Mouse (Mus musculus) embryonic facial prominence, embryonic 11.5 days (tissue): ENCODE measurements at regions not wholly inside any gene's neighbourhood (a gene's known extent, or its start where the extent isn't known, plus 50 kb on each side); places are given as distances from the start of the nearest gene placed in this dataset.

Experiments used
- ATAC-seq: fragments of 200-750 bp; cut with Nextera tagmentation; replicated peaks from 2 replicates; pipeline ENCODE4 v1.8.0; 2017; ENCODE audit warnings: low read depth; ENCODE audit not compliant: insufficient number of reproducible peaks, low FRiP score, low TSS enrichment
- DNase-seq: peaks from one replicate; pipeline ENCODE4 v3.0.0-alpha.2; 2015; ENCODE audit warnings: low spot score
- H3K27ac ChIP-seq: fragments of 300-500 bp; sonication (generic); replicated peaks from 2 replicates; pipeline ENCODE4 v1.5.1; 2014; ENCODE audit warnings: mild to moderate bottlenecking, low read depth, low read length, control low read depth
- H3K27me3 ChIP-seq: fragments of 300-500 bp; sonication (generic); 2 replicates; pipeline ENCODE4 v1.6.1; 2014; ENCODE audit warnings: mild to moderate bottlenecking, low read length, moderate library complexity, mixed read lengths; ENCODE audit not compliant: control insufficient read depth, insufficient read depth
- H3K36me3 ChIP-seq: fragments of 300-500 bp; sonication (generic); replicated peaks from 2 replicates; pipeline ENCODE4 v1.6.1; 2014; ENCODE audit warnings: low read depth, mild to moderate bottlenecking, low read length, moderate library complexity, mixed read lengths; ENCODE audit not compliant: control insufficient read depth, insufficient read depth
- H3K4me1 ChIP-seq: fragments of 300-500 bp; sonication (generic); 2 replicates; pipeline ENCODE4 v1.6.1; 2014; ENCODE audit warnings: low read length, mixed read lengths; ENCODE audit not compliant: control insufficient read depth, insufficient read depth
- H3K4me2 ChIP-seq: fragments of 300-500 bp; sonication (generic); 2 replicates; pipeline ENCODE4 v1.6.1; 2014; ENCODE audit warnings: low read depth, mild to moderate bottlenecking, control low read depth, low read length, moderate library complexity
- H3K4me3 ChIP-seq: fragments of 300-500 bp; sonication (generic); 2 replicates; pipeline ENCODE4 v1.5.1; 2014; ENCODE audit warnings: low read depth, low read length, control low read depth
- H3K9ac ChIP-seq: fragments of 300-500 bp; sonication (generic); replicated peaks from 2 replicates; pipeline ENCODE4 v1.6.1; 2014; ENCODE audit warnings: mild to moderate bottlenecking, control low read depth, low read length
- H3K9me3 ChIP-seq: fragments of 300-500 bp; sonication (generic); replicated peaks from 2 replicates; pipeline ENCODE4 v1.6.1; 2016; ENCODE audit warnings: mild to moderate bottlenecking, low read length, inconsistent platforms, mixed read lengths; ENCODE audit not compliant: control insufficient read depth
- WGBS: fragments of 180-500 bp; shearing (Covaris S2); extraction: QIAGEN DNeasy Blood & Tissue Kit; methylation state at CpG from one replicate; pipeline ENCODE4 v1.1.7; 2014; 5-methylcytosine and 5-hydroxymethylcytosine counted together

DNA sequence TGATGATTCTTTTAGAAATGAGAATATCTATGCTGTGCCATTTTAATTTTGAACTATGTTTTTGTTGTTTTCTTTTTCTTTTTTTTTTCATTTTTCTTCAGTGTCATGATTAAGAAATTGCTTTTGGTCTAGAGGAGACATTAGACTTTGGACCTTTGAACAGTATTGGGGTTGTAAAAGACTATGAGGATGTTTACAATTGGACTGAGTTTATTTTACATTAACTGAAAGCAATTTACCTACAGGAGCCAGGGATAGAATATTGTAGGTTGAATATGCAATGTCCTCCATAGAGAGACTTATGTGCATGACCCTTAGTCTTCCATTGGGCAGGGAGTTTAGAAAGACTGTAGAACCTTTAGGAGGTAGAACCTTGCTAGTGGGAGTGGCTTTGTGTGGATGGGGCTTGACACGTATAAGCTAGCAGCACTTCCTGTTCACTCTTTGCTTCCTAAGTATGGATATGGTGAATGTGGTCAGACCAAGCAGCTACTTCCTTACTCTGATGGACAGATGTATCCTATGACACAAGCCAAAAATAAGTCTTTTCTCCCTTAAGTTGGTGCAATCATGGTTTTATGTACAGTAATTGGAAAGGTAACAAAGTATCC, 516.5 kb downstream of the 1190002N15Rik start:
- Histone ChIP-seq H3K27me3 (no peaks in the 10 kb centered on the region), H3K9me3 (no peaks in the 10 kb centered on the region), H3K4me3 (no peak overlapping the region), H3K4me2 (no peak overlapping the region), H3K9ac (no peak overlapping the region), H3K36me3 (no peaks in the 10 kb centered on the region), H3K4me1 (no peaks in the 10 kb centered on the region), H3K27ac (no peak overlapping the region)
- no peak for ATAC-seq
- DNase-seq, result no peak
- WGBS, result 78% methylated on average over 1 of the region's 1 CpGs

- no peak overlapping the region for H3K27ac ChIP-seq
- no peak for DNase-seq
- H3K4me1 ChIP-seq, result no peaks in the 10 kb centered on the region
- H3K27me3 ChIP-seq, result no peaks in the 10 kb centered on the region
- no peaks in the 10 kb centered on the region for H3K36me3 ChIP-seq
- no peaks in the 10 kb centered on the region for H3K9me3 ChIP-seq
- no peak overlapping the region for H3K9ac ChIP-seq
- no peak overlapping the region for H3K4me2 ChIP-seq
- ATAC-seq, result no peak
- no peak overlapping the region for H3K4me3 ChIP-seq
These were observed 521.0 kb downstream of the 1190002N15Rik start for GRCm38 (mm10) chr9:94016747-94017487.

DNA sequence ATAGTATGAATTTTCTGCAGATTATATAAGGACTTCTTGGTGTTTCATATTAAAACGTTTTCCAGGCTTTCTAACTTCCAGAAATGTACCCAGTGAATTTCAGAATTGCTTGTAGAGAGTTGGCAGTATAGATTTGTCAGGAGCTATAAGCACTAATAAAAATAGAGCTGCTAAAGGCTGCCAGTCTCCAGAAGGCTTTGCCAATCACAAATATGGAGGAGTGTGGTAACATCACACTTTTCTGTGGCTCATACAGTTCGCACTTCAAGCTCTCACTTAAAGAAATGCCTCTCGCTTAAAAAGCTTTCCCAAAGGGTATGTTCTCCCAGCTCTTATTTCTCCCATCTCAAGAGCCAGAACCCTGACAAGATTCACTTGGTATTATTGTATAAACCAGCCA, 545.7 kb downstream of the 1190002N15Rik start:
- Histone ChIP-seq H3K36me3 (no peaks in the 10 kb centered on the region), H3K4me3 (no peak overlapping the region), H3K4me2 (no peak overlapping the region), H3K4me1 (no peaks in the 10 kb centered on the region), H3K27ac (no peak overlapping the region), H3K27me3 (no peaks in the 10 kb centered on the region), H3K9me3 (no peaks in the 10 kb centered on the region), H3K9ac (no peak overlapping the region)
- DNase-seq (no peak), ATAC-seq (no peak)
- WGBS, result 72% methylated on average over 3 of the region's 3 CpGs

- Histone ChIP-seq H3K9me3 (no peaks in the 10 kb centered on the region), H3K27ac (no peak overlapping the region), H3K36me3 (no peaks in the 10 kb centered on the region), H3K9ac (no peak overlapping the region), H3K4me1 (no peaks in the 10 kb centered on the region), H3K4me3 (no peak overlapping the region), H3K4me2 (no peak overlapping the region), H3K27me3 (no peaks in the 10 kb centered on the region)
- DNase-seq (no peak), ATAC-seq (no peak)
- WGBS, result 65% methylated on average over 1 of the region's 1 CpGs
These were observed 546.7 kb downstream of the 1190002N15Rik start for GRCm38 (mm10) chr9:93991141-93991540.

GRCm38 (mm10) chr9:93981136-93981535, 556.7 kb downstream of the 1190002N15Rik start:
- 71% methylated on average over 2 of the region's 2 CpGs for WGBS
- Histone ChIP-seq H3K4me2 (no peak overlapping the region), H3K27ac (no peak overlapping the region), H3K4me1 (no peaks in the 10 kb centered on the region), H3K27me3 (no peaks in the 10 kb centered on the region), H3K9me3 (no peaks in the 10 kb centered on the region), H3K36me3 (no peaks in the 10 kb centered on the region), H3K4me3 (no peak overlapping the region), H3K9ac (no peak overlapping the region)
- ATAC-seq (no peak), DNase-seq (no peak)

DNA sequence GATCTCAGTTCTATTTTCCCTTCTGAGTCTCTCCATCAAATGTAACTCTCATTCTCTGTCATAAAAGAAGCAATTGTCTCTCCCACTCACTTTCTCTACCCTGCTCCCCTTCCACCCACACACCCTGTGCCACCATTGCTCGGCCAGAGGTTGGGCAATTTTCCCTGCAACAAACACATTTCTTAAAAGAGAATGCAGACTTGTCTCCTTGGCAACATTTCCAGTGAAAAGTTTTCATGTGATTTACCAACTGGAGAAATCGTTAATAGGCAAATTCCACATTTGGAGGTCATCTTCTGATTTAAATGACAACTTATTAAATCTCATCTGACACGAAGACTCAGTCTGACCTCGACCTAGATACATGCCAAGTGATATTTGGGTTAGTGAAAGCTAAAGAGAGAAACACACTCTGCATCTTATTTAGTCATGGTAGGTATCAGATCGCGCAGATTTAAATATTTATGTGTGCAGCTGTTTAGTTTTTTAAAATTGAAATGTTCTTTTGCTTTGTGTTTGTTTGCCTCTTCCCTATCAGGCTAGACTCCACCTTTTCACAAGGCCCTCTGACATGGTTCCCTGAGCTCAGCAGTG, 568.1 kb downstream of the 1190002N15Rik start:
- no peaks in the 10 kb centered on the region for H3K27me3 ChIP-seq
- no peaks in the 10 kb centered on the region for H3K4me1 ChIP-seq
- DNase-seq (no peak), ATAC-seq (no peak)
- H3K9me3 ChIP-seq, result no peaks in the 10 kb centered on the region
- H3K9ac ChIP-seq, result no peak overlapping the region
- H3K4me2 ChIP-seq, result no peak overlapping the region
- no peaks in the 10 kb centered on the region for H3K36me3 ChIP-seq
- no peak overlapping the region for H3K27ac ChIP-seq
- H3K4me3 ChIP-seq, result no peak overlapping the region
- WGBS, result 82% methylated on average over 6 of the region's 6 CpGs

DNA sequence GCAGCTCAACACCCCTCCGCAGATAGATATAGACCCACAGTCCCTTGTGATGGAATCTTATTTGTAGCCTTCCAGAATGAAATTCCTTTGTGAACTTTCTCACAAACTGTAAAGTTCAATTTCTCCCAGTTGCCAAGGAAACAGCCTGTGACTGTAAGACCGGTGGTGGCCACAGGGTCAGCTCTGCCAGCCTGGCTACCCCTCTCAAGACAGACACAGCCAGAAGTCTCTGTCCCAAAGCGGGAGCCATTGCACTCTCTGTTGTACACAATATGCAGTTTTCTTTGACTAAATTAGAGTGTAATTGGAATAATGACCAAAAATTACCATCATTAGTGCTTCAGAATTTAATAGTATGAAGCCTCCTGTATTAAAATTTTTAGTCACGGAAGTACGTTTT, 568.8 kb downstream of the 1190002N15Rik start:
- no peak for ATAC-seq
- H3K9me3 ChIP-seq, result no peaks in the 10 kb centered on the region
- H3K27ac ChIP-seq, result no peak overlapping the region
- H3K4me2 ChIP-seq, result no peak overlapping the region
- DNase-seq, result no peak
- H3K4me3 ChIP-seq, result no peak overlapping the region
- H3K4me1 ChIP-seq, result no peaks in the 10 kb centered on the region
- H3K36me3 ChIP-seq, result no peaks in the 10 kb centered on the region
- no peaks in the 10 kb centered on the region for H3K27me3 ChIP-seq
- H3K9ac ChIP-seq, result no peak overlapping the region
- 77% methylated on average over 5 of the region's 5 CpGs for WGBS

DNA sequence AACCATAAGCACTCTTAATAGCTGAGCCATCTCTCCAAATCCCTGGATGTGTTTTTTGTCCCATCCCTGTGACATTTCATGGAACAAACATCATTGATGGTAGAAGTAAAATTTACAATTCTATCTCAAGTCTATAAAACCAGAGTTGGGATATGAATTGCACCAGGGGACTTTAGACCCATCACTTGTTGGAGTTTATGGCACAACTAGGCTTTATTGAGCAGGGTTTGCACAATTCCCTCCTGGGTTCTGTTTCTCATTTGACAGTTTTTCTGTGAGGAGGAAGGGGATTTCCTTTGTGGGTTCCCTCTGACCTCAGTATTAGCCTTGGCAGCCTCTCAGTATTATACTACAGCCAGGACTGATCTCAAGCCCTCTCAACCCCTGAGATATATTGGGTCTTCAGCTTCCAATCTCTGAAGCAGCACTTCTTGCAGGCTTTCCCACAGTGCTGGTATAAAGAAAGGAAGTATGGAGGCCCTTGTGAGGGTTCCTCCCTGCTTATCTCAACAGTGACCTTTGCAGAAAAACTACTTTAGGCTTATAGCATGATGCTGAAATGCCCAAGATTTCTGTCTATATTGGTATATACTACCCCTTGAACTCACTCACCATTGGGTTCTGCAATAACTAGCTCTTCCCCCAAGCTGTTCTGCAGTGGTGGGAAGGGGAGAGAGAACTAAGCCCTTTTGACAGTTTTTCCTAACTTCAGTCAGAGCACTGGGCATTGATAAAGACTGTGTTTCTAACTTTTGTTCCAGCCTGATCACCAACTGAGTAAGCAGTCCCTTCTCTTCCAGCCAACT, 582.4 kb downstream of the 1190002N15Rik start:
- DNase-seq, result no peak
- Histone ChIP-seq H3K4me2 (no peak overlapping the region), H3K27ac (no peak overlapping the region), H3K4me3 (no peak overlapping the region), H3K9ac (no peak overlapping the region), H3K36me3 (no peaks in the 10 kb centered on the region), H3K4me1 (no peaks in the 10 kb centered on the region), H3K9me3 (no peaks in the 10 kb centered on the region), H3K27me3 (no peaks in the 10 kb centered on the region)
- no peak for ATAC-seq
